Mouse (Mus musculus) left cerebral cortex, adult 8-10 months (tissue): ENCODE data around the gene Lcn6. TPM values are rescaled to one million over a fixed set of nuclear protein-coding genes. Genes with fewer than 3 reads are reported as not detected.
"Not testable (repeated sequence)": the region's sequence is repeated elsewhere in the genome, so short reads cannot be mapped to it uniquely, and the experiment has no call there.

Source experiments
- DNase-seq, 2 experiments: peaks; one replicate each; pipeline ENCODE4 v3.0.0; 2022; ENCODE audit warnings: low spot score in 2 of 2
- total RNA-seq, 4 experiments: library from RNA; stranded (reverse); gene quantifications; 2 replicates each; pipeline ENCODE4 v1.2.4; 2022

Lcn6 gene
- not detected for total RNA-seq

DNA sequence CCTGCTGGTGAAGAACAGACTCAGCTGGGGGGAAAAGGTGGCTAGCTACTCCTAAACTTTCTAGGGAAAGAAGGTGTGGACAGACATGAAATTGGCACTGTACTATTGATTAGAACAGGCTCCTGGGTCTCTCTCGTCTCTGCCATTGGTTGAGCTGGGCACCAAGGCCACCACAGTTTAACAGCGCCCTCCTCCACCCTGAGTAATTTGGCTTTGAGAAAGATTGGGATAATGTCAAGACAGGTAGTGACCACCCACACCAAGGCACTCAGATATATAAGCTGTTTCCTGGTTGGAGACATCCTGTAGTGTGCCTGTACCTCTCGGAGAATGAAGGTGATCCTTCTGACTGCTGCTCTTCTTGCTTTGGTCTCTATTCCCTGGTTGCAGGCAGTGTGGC is at the start of gene Lcn6:
TSS of gene Lcn6 (plus strand) at position 301 of the 400 bp plus-strand sequence.
- DNase-seq: no peak

DNA sequence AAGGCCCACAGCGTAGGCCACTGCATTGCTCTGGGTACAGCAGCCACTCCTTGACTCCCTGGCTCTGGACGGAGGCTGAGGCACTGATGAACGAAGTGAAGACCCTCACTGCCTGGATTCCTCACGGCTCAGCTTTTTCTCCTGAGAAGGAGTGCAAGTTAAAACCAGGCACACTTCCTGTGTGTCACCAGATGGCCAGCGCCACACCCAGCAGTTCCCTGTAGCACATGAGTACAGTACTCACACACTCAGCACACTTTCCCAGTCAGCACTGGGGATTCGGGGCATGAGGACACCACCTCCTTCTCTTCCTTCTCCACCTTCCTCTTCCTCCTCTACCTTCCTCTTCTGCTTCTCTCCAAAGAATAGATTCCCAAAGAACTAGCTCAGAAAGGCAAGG is 48.8 kb upstream of the Lcn6 start, which contains the start of gene Fcna:
TSS of gene Fcna (minus strand) at position 220 of the 400 bp plus-strand sequence.
- DNase-seq: no peak

DNA sequence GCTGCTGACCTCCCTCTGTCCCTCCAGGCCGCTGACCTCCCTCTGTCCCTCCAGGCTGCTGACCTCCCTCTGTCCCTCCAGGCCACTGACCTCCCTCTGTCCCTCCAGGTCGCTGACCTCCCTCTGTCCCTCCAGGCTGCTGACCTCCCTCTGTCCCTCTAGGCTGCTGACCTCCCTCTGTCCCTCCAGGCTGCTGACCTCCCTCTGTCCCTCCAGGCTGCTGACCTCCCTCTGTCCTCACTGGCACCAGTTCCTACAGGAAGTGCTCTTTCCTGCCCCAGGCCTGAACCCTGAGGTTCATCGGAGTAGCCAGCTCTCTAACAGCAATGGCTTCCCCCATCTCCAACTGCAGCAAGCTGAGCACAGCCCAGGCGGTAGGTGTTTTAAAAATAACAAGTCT is 47.8 kb upstream of the Lcn6 start:
- no peak for DNase-seq

DNA sequence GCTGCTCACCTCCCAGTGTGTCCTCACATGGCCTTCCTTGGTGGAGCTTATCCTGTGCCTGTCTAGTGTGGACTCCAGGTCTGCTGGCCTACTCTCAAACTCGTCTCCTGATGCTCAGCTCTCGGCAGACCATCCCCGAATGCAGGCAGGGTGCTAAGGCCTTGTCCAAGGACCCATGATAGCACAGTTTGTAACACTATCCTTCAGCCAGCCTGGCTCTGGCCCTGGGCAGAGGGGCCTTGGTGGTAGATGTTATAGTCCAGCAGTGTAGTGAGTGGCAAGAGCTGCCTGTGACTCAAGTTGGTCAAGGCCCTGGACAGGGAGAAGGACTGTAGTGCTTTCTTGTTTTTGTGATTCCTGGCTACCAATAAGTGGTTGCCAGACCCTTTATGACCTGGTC is 43.0 kb upstream of the Lcn6 start:
- DNase-seq: no peak

DNA sequence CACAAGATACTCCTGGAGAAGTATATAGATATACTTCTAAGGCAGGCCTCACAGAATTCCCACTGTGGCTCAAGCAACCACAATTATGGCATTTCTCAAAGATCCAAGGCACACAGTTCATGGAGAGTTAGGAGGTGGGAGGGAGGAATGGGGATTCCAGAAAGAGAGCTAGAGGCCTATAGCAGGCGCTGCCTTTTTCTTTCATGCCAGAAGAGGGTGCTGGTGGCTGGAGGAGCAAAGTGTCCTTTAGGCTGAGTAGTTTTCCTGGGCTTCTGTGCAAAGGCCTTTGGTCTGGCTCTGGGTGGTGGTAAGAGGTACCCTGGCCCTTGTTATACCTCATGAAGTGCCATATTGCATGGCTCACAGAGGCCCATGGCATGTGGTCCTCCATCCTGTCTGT is 42.5 kb upstream of the Lcn6 start:
- DNase-seq: no peak

DNA sequence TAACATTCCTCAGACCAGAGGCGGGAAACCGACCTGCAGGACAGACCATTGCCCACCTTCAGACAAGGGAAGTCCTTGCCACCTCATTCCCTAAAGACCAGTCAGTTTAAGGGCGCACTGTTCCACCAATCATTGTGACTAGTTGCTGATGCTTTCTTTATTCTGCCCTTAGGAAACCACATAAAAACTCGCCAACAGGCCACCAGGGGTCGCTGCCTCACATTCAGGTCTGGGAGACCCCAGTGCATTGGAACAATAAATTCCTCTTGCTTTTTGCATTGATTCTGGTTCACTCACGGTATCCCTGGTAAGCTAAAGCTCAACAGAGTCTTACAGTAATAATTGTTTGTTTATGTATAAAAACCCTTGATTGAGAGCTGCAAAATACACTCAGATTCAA is 36.7 kb upstream of the Lcn6 start:
- DNase-seq: no peak

DNA sequence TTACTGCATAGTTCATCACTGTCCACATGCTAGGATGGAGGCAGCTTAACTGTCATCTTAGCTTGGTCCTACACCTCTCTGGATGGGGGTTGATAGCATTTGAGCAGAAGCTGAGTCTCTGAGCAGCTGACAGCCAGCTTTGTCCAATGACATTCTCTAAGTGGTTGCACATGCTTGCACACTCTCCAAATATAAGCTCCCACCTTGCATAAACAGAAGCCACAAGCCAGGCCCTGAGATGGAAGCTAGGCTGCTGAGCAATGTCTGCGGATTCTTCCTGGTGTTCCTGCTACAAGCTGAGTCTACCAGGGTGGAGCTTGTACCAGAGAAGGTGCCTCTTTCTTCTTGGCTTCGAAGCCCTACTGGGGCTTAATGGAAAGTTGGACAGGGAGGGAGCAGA is 23.7 kb upstream of the Lcn6 start, which contains the start of gene Lcn8:
TSS of gene Lcn8 (plus strand) at position 219 of the 400 bp plus-strand sequence.
- DNase-seq: no peak

DNA sequence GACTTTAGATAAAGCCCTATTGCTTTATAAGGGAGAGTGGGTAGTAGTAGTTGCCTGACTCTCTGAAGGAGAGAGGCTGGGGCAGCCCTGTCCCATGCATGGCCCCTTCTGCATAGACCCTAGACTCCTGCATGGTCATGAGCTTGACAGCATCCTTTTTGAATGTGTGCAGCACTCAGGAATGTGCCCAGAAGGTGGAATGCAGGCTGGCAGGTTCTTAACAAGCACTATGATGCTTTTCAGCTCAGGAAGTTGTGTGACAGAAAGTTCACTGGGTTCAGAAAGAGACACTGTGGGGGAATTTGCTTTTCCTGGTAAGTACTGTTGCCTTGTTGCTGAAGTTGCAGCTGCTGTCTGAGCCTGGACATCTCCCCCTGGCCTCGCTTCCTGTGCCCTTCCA is 22.1 kb upstream of the Lcn6 start:
- DNase-seq: no peak

DNA sequence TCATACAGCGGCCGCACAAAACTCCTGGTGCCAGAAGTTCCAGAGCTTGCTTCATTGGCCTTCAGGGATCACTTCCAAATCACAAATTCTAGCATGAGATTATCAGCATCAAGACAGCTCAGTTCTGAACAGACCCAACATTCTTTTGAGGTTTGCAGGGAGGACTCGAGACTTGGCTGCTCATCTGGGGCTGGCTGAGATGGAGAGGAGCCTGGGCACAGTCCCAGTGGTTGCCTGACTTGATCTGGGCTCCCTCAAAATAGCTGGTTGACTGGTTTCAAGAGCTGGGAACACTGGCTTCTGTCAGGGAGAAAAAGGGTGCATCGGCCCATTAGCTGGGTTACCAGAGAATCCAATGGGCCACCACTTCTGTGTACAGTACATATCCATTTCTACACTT is 19.9 kb upstream of the Lcn6 start:
- DNase-seq: no peak

DNA sequence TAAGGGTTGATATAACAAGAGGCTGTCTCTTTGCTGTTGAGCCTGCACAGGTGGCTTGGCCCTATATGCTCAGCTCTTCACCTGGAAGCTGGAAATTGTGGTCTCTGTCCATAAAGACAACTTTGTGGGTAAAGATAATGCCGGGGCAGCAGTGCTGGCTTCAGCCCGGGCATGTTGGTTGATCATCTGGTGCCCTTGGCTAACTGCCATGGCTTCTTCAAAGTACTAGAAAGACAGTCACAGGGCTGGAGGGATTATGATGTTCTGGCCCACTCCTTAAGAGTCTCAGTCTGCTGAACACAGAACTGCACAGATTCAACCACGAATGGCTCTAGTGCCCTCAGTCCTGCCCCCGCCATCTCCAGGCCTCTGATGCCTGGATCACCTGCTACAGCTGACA is 19.3 kb upstream of the Lcn6 start:
- DNase-seq: no peak

DNA sequence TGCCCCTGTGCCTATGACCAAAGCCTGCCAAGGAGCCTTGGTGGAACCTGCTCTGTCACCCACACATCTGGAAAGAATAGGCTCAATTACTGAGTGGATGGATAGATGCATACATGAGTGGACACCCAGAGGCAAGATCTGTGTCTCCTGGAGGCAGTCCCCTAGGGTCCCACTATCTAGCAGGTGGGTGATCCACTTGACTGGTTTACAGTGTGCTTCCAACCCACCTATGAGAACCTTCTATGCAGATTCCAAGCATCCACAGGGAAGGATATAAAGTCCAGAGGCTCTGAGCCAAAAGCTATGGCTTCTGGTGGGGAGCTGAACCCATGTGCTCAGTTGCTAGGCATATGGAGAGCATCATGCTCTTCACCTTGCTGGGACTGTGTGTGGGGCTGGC is 18.9 kb upstream of the Lcn6 start, which contains the start of gene Lcn5:
TSS of gene Lcn5 (plus strand) at position 301 of the 400 bp plus-strand sequence.
- no peak for DNase-seq

DNA sequence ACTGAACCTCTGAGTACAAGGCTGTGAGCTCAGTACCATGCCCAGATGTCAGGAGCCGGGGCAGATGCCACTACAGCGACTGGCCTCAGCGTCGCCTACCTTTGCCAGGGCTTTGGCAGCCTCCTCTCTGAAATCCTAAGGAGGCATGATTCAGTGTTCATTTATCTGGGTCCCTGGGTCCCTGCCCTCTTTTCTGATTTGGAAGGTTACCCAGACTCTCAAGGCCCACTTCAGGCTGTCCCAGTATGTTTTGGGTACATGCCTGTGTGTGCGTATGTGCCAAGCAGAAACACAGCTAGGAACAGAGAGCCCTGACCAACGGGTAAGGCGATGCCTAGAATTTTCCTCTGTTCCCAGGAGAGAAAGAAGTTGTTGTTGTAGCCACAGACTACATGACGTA is 16.3 kb upstream of the Lcn6 start:
- DNase-seq: no peak

DNA sequence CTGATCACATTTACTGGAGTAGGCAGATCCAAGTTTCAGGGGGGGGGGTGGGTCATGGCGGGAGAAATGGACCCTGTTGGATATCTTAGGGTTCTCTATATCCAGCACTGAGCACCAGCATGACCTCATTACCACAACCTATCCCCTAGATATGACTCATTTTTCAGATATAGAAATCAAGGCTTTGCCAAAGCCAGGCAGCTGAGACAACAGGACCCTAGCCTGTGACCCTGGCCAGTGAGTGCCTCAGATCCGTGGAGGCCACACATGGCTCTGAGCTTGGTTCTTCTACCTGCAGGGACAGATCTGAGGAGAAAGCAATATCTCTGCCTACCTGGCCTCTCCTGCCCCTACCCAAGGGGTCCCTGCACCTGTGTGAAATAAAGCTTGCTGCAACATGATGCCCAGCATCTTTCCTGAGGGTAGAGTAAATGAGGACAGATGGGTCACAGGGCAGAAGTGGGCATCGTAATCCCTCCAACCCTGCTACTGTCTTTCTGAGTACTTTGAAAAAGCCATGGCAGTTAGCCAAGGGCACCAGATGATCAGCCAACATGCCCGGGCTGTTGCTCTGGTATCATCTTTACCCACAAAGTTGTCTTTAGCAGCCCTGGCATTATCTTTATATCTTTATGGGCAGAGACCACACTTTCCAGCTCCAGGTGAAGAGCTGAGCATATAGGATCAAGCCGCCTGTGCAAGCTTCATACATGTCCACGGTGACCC is 15.2 kb upstream of the Lcn6 start:
- DNase-seq: no peak

DNA sequence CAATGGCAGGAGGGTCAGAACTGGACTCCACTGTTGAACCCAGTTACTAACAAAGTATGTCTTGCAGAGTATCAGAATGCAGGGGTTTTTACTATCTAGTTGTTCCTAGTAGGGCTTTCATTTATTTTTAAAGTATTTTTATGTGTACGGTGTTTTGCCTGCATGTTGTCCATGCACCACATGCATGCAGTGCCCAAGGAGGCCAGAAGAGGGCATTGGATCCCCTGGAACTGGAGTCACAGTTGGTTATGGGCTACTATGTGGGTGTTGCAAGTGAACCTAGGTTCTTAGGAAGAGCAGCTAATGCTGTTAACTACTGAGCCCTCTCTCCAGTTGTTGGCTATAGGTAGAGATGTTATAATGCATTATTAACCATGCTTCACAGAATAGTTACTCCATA is 13.1 kb upstream of the Lcn6 start:
- peak in 1 of 2 experiments; percentile 19 for DNase-seq

DNA sequence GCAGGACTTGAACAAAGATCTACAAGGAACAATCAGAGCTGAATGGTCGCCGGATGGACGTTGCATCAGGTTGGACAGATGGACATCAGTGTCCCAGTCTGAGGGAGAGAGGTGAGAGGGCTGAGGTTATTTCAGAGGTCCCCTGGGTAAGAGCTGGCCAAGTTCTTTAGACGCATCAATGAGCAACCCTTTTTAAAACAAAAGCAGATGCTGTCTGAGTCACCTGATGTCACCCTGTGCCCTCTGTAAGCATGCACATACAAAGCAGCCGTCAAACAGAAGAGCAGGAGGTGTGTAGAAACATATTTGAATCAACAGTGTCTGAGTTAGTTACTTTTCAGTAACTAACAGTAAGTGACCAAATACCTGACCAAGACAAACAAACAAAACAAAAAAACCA is 12.5 kb upstream of the Lcn6 start:
- DNase-seq: no peak

DNA sequence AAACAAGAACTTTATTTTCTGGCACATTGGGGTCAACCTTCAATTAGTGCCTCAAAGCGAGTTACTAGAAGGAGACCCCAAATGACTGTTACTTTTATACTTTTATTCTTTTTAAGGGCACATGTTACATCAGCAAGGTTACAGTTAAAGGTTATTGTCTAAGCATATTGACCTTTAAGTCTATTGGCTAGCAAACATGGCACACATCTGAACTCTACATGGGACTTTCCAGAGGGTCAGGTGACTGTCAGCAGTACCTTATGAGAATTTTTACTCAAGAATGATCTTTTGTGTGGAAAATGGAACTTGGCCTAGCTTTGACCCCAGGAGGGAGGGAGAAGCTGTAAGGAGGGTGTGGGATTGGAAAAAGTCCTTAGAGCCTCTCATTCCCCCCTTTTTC is 10.1 kb upstream of the Lcn6 start:
- no peak for DNase-seq

DNA sequence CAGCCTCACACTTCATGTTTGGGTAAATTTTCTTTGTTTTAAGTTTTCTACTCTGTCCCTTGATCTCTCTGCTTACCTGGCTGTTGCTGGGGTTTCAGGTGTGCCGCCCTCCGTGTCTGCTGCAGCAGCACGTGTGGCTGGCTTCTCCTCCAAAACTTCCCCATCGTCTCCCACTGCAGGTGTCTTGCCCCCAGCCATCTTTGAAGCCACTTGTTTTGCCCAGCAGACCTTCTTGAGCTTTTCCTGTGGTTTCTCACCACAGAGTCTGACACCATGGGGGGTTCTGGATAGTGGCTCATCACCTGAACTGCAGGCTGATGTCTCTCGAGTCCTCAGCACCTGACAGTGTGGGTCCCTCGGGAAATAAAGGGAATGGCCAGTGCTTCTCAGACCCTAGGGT is 3.0 kb downstream of the Lcn6 start:
- no peak for DNase-seq

DNA sequence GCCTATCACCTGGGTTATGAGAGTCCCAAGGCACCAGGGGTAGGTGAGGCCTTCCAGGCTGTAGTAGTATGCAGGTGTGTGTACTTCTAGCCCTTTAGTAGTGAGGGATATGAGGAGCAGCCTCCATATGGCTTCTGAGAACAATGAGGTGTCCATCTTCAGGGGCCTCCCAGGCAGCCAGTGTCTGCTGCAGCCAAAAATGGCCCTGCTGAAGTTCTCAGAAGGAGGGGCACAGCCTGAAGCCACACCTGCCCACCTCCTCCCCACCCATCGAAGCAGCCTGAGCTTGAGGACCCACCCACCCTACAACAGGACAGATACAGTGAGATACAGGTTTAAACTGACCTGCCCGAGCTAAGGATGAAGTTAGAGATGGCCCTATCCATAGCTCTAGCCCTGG is 5.8 kb downstream of the Lcn6 start, which contains the start of gene Lcn10:
TSS of gene Lcn10 (plus strand) at position 301 of the 400 bp plus-strand sequence.
- DNase-seq: no peak

DNA sequence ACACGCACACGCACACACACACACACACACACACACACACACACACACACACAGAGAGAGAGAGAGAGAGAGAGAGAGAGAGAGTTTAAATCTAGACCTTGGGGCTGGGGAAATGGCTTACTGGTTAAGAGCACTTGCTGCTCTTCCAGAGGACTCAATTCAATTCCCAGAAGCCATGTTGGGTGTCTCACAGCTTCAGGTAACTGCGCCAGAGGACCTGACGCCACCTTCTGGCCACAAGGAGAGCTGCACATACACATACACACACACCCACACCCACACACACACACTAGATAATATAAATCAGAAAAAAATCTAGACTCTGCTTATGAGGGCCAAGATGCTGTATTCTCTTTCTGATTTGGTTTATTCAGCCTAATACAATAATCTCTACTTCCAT is 10.4 kb downstream of the Lcn6 start:
- DNase-seq: no peak

DNA sequence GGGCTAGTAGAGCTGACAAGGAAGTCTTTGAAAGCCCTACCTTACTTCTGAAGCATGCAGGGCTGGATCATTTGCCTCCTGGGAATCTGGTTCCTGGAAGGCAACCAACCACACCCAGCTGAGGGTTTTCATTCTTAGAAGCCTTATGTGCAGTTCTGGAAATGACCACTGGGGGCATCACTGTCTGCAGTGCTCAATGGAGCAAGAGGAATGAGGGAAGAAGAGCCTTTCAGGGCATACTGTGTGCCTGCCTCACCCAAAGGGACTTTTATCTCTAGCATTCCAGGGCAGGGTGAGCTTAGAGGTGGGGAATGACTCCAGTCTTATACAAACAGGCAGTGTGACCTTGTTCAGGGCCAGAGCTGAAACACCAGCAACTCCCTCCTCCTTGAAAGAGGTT is 18.0 kb downstream of the Lcn6 start:
- peak in 1 of 2 experiments; percentile 30 for DNase-seq

DNA sequence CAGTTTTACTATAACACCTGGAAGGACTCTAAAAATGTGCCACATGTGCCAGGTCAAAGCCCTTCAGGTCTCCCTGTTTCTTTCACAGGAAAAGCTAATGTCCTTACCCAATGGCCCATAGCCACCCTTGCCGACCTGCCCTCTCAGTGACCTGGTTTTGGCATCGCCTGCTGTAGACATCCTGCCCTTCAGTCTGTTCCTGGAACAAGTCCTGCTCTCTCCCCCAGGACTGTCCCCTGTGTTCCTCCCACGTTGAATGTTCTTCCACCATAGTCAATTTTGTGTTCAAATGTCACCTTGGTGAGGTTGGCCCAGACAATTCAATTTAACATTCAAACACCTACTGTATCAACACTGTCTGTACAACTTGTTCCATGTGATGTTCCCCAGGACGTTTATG is 20.4 kb downstream of the Lcn6 start:
- DNase-seq: no peak

DNA sequence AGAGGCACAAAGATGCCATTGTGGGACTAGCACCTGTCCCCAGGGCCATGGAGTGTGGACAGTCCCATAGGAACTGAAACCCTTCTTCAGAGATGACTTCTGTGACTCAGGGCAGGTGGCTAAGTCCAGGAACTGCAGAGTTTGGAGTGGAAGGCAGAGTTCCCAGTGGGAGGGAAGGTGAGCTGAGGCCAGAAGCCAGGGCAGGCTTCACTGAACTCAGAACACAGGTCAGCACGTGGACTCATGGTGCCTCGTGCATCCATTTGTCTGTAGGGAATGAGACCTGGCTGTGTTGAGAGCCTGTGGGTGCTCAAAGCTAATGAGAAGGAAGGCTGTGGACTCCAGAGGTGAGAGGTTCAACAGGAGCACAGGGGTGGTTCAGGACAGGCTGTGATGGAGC is 22.1 kb downstream of the Lcn6 start:
- no peak for DNase-seq

DNA sequence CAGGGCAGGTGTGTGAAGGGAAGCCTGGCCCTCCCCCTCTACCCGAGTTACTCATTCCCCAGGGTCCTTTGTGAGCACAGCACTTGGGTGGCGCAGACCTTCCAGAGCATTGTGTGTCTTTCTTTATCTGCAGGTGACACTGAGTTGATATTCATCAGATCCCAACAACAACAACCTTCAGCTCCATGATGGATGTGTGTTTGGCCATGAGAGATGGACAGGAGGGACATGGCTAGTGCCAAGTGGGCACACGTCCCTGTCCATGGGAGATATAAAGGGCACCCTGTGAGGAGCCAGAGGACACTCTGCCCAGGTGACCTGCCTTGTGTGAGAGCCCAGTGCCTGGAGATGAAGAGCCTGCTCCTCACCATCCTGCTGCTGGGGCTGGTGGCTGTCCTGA is 23.2 kb downstream of the Lcn6 start, which contains the start of gene Obp2a:
TSS of gene Obp2a (plus strand) at position 301 of the 400 bp plus-strand sequence.
- not testable (repeated sequence) for DNase-seq
